Mouse (Mus musculus): ENCODE results near the gene Crb2. TPM values are rescaled to one million over a fixed set of nuclear protein-coding genes. Genes with fewer than 3 reads are reported as not detected.

The Crb2 gene
- polyA plus RNA-seq, 1 experiment = 2.7 TPM

GRCm38 (mm10) chr2:37746293-37747049 lies 29.6 kb upstream of the Crb2 start:
- Histone ChIP-seq H3K4me3 (ENCODE audit: insufficient read depth, low read depth, low read length) (no peak overlapping the region), H3K27me3 (replicated peaks; ENCODE audit: control insufficient read depth, insufficient read depth, low read length) (no peaks in the 10 kb centered on the region), H3K36me3 (ENCODE audit: control insufficient read depth, insufficient read depth, low read length) (no peaks in the 10 kb centered on the region), H3K27ac (ENCODE audit: insufficient read depth, low read depth, low read length) (no peak overlapping the region), H3K4me1 (ENCODE audit: control insufficient read depth, insufficient read depth, low read length) (peaks cover 17% of the 10 kb centered on the region)
- DNase-seq = peak; percentile 56
- 88% methylated on average over 5 of the region's 5 CpGs for WGBS
- TF ChIP-seq POLR2A (IDR thresholded peaks at IDR 0.05; ENCODE audit: low read depth, low read length) (no peak), CTCF (conservative IDR thresholded peaks at IDR 0.05; ENCODE audit: insufficient read depth, insufficient read length, low read depth, low read length) (no peak)

GRCm38 (mm10) chr2:37747909-37748308 lies 28.1 kb upstream of the Crb2 start:
- Histone ChIP-seq H3K27ac (ENCODE audit: insufficient read depth, low read depth, low read length) (no peak overlapping the region), H3K27me3 (replicated peaks; ENCODE audit: control insufficient read depth, insufficient read depth, low read length) (no peaks in the 10 kb centered on the region), H3K4me3 (ENCODE audit: insufficient read depth, low read depth, low read length) (no peak overlapping the region), H3K36me3 (ENCODE audit: control insufficient read depth, insufficient read depth, low read length) (no peaks in the 10 kb centered on the region), H3K4me1 (ENCODE audit: control insufficient read depth, insufficient read depth, low read length) (peaks cover 14% of the 10 kb centered on the region)
- WGBS = 67% methylated on average over 2 of the region's 2 CpGs
- TF ChIP-seq POLR2A (IDR thresholded peaks at IDR 0.05; ENCODE audit: low read depth, low read length) = no peak
- no peak for TF ChIP-seq CTCF (conservative IDR thresholded peaks at IDR 0.05; ENCODE audit: insufficient read depth, insufficient read length, low read depth, low read length)
- DNase-seq = no peak

GRCm38 (mm10) chr2:37748442-37749066 lies 27.5 kb upstream of the Crb2 start:
- TF ChIP-seq POLR2A (IDR thresholded peaks at IDR 0.05; ENCODE audit: low read depth, low read length) (no peak), CTCF (conservative IDR thresholded peaks at IDR 0.05; ENCODE audit: insufficient read depth, insufficient read length, low read depth, low read length) (no peak)
- H3K4me1 ChIP-seq (ENCODE audit: control insufficient read depth, insufficient read depth, low read length) = peaks cover 14% of the 10 kb centered on the region
- H3K27ac ChIP-seq (ENCODE audit: insufficient read depth, low read depth, low read length) = no peak overlapping the region
- WGBS = 53% methylated on average over 10 of the region's 10 CpGs
- H3K4me3 ChIP-seq (ENCODE audit: insufficient read depth, low read depth, low read length) = no peak overlapping the region
- no peaks in the 10 kb centered on the region for H3K27me3 ChIP-seq (replicated peaks; ENCODE audit: control insufficient read depth, insufficient read depth, low read length)
- DNase-seq = peak; percentile 47
- no peaks in the 10 kb centered on the region for H3K36me3 ChIP-seq (ENCODE audit: control insufficient read depth, insufficient read depth, low read length)

- no peaks in the 10 kb centered on the region for H3K27me3 ChIP-seq (replicated peaks; ENCODE audit: control insufficient read depth, insufficient read depth, low read length)
- peaks cover 14% of the 10 kb centered on the region for H3K4me1 ChIP-seq (ENCODE audit: control insufficient read depth, insufficient read depth, low read length)
- no peak for DNase-seq
- H3K4me3 ChIP-seq (ENCODE audit: insufficient read depth, low read depth, low read length) = no peak overlapping the region
- WGBS = 50% methylated on average over 6 of the region's 6 CpGs
- no peak overlapping the region for H3K27ac ChIP-seq (ENCODE audit: insufficient read depth, low read depth, low read length)
- no peaks in the 10 kb centered on the region for H3K36me3 ChIP-seq (ENCODE audit: control insufficient read depth, insufficient read depth, low read length)
- no peak for TF ChIP-seq POLR2A (IDR thresholded peaks at IDR 0.05; ENCODE audit: low read depth, low read length)
- no peak for TF ChIP-seq CTCF (conservative IDR thresholded peaks at IDR 0.05; ENCODE audit: insufficient read depth, insufficient read length, low read depth, low read length)
These were observed 26.7 kb upstream of the Crb2 start for GRCm38 (mm10) chr2:37749323-37749722.

- peaks cover 4% of the 10 kb centered on the region; the same call in 1 of the 2 replicates for H3K4me1 ChIP-seq (ENCODE audit: control insufficient read depth, insufficient read depth, low read length)
- no peak overlapping the region for H3K4me3 ChIP-seq (ENCODE audit: insufficient read depth, low read depth, low read length)
- no peak for DNase-seq
- TF ChIP-seq CTCF (conservative IDR thresholded peaks at IDR 0.05; ENCODE audit: insufficient read depth, insufficient read length, low read depth, low read length) = no peak
- no peak for TF ChIP-seq POLR2A (IDR thresholded peaks at IDR 0.05; ENCODE audit: low read depth, low read length)
- H3K36me3 ChIP-seq (ENCODE audit: control insufficient read depth, insufficient read depth, low read length) = no peaks in the 10 kb centered on the region
- 94% methylated on average over 1 of the region's 1 CpGs for WGBS
- no peak overlapping the region for H3K27ac ChIP-seq (ENCODE audit: insufficient read depth, low read depth, low read length)
- H3K27me3 ChIP-seq (replicated peaks; ENCODE audit: control insufficient read depth, insufficient read depth, low read length) = no peaks in the 10 kb centered on the region
These were observed 24.9 kb upstream of the Crb2 start for GRCm38 (mm10) chr2:37751114-37751513.

- 89% methylated on average over 2 of the region's 2 CpGs for WGBS
- no peak overlapping the region for H3K4me3 ChIP-seq (ENCODE audit: insufficient read depth, low read depth, low read length)
- DNase-seq = no peak
- no peak overlapping the region for H3K27ac ChIP-seq (ENCODE audit: insufficient read depth, low read depth, low read length)
- H3K27me3 ChIP-seq (replicated peaks; ENCODE audit: control insufficient read depth, insufficient read depth, low read length) = no peaks in the 10 kb centered on the region
- no peaks in the 10 kb centered on the region for H3K36me3 ChIP-seq (ENCODE audit: control insufficient read depth, insufficient read depth, low read length)
- no peak for TF ChIP-seq POLR2A (IDR thresholded peaks at IDR 0.05; ENCODE audit: low read depth, low read length)
- no peak for TF ChIP-seq CTCF (conservative IDR thresholded peaks at IDR 0.05; ENCODE audit: insufficient read depth, insufficient read length, low read depth, low read length)
- H3K4me1 ChIP-seq (ENCODE audit: control insufficient read depth, insufficient read depth, low read length) = no peaks in the 10 kb centered on the region
These were observed 19.7 kb upstream of the Crb2 start for GRCm38 (mm10) chr2:37756220-37756930.

GRCm38 (mm10) chr2:37757016-37757415 lies 19.0 kb upstream of the Crb2 start:
- no peak overlapping the region for H3K27ac ChIP-seq (ENCODE audit: insufficient read depth, low read depth, low read length)
- no peaks in the 10 kb centered on the region for H3K36me3 ChIP-seq (ENCODE audit: control insufficient read depth, insufficient read depth, low read length)
- H3K4me3 ChIP-seq (ENCODE audit: insufficient read depth, low read depth, low read length) = no peak overlapping the region
- H3K27me3 ChIP-seq (replicated peaks; ENCODE audit: control insufficient read depth, insufficient read depth, low read length) = no peaks in the 10 kb centered on the region
- 84% methylated on average over 5 of the region's 5 CpGs for WGBS
- no peak for DNase-seq
- no peaks in the 10 kb centered on the region for H3K4me1 ChIP-seq (ENCODE audit: control insufficient read depth, insufficient read depth, low read length)
- TF ChIP-seq CTCF (conservative IDR thresholded peaks at IDR 0.05; ENCODE audit: insufficient read depth, insufficient read length, low read depth, low read length) = no peak
- no peak for TF ChIP-seq POLR2A (IDR thresholded peaks at IDR 0.05; ENCODE audit: low read depth, low read length)

Data from kidney, adult 2 months (tissue).